Mouse (Mus musculus): ENCODE results near the gene Adk.

DNA sequence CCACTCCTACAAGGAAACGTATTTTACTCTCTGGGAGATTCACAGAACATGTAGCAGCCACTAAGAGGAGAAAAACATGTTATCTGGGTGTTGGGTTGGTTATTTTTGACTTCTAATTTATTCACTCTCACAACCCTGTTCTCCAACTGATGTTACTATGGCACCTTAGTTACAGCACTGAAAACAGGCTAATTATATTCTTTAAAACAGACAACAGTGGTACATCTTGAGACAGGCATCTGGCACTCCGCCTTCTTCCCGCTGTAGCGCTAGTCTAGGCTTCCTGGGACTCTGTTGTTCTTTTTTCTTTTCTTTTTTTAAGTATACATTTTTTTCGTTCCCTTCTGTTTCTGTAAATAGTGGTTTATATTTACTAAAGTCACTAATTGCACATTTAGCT, 258.2 kb downstream of the Adk start:
- TF ChIP-seq TAL1 (IDR thresholded peaks at IDR 0.05; ENCODE audit: low read length) (no peak), GATA1 (IDR thresholded peaks at IDR 0.05; ENCODE audit: low read length) (no peak)

All from erythroblast, embryonic 14.5 days (primary cell).